Mouse (Mus musculus) duodenum, adult 2 months (tissue): Measurements from ENCODE around the gene Olfr1340. TPM values are rescaled to one million over a fixed set of nuclear protein-coding genes. Genes with fewer than 3 reads are reported as not detected.

ENCODE experiments used
- polyA plus RNA-seq: library from polyadenylated mRNA; depleted of rRNA; stranded (reverse); fragments of >200 nt; gene quantifications from 2 replicates; pipeline ENCODE4 v1.2.3, GENCODE M21; 2012; ENCODE audit warnings: low replicate concordance; rRNA removed

The Olfr1340 gene
- polyA plus RNA-seq = not detected in 2 replicates

DNA sequence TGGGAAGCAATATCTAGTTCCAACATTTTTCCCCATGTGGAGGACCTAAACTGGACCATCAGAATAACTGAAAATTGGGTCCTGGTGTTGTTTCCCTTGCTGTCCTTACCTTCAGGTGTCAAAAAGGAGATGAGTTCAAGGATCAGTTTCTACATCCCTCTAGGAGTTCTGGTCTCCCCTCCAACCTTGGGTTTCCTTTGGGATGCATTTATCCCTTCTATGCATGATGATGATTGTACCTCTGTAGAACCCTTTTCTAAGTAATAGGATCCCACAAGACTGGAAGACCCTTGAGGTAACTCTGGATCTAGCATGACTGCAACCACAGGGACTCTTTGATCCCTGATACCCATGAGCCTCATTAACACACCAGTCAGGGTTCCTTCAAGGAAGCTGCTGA is at the start of gene Olfr1340:
TSS of gene Olfr1340 (plus strand) at position 301 of the 400 bp plus-strand sequence.

DNA sequence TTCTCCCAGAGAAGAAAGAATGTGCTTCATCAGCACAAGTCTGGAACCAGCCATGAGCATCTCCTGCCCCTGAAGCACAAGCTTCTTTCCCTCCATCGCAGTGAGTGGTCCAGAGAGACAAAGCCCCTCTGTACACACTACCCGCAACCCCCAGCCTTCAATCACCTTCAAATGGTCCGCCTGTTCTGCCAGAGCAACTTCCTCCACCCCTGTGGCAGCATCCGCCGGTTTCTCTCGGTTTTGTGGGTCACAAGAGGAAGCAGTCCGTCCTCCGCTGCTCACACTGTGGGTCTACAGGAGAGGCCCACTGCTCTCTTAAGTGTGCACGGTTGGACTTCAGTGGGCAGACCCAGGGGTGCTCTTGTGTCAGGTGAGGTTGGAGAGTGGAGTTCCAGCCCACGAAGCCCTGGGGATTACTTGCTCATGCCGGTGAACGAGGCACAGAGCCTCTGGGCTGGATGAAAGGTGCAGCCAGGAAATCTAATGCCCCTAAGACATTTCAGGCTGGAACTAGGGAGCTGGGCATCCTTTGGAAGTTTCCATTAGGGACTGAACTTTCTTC is 27.4 kb upstream of the Olfr1340 start, which contains the start of gene Olfr1342:
TSS of gene Olfr1342 (minus strand) at position 345 of the 562 bp plus-strand sequence.

DNA sequence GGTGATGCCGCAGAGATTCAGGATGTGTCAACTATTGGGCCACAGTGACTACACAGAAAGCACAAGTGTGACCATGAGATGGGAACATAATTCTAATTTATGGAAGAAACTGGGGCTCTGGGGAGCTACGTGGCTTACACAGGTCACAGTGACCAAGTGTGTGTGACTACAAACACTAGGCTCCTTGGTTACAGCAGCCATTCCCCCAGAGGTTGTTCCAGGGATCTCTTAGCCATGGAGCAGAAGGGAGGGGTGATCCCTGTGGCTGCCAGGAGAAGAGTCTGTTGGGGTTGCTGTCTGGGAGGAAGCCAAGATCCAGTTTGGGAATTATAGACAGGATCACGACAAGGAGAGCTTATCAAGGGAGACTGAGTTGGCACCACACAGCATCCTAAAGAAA is 16.7 kb upstream of the Olfr1340 start, which contains the start of gene Olfr1341:
TSS of gene Olfr1341 (plus strand) at position 301 of the 400 bp plus-strand sequence.

DNA sequence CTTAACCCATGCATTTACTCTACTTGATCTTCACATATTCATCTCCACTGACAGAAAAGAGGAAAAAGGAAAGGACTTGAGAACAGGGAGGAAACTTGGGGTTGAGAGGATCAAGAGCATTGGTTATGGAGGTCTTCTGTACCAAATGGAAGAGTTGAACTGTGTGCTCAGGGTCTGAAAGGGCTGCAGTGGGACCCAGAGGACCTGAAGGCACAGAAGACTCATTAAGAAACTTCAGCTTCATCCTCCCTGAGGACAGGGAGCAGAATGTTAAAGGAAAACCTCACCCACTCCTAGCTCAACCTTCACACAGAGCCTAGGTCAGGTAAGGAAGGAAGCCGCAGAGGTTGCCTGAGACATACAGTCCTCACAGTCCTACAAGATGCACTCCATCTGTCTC is 11.9 kb downstream of the Olfr1340 start, which contains the start of gene Olfr1339:
TSS of gene Olfr1339 (plus strand) at position 301 of the 400 bp plus-strand sequence.

DNA sequence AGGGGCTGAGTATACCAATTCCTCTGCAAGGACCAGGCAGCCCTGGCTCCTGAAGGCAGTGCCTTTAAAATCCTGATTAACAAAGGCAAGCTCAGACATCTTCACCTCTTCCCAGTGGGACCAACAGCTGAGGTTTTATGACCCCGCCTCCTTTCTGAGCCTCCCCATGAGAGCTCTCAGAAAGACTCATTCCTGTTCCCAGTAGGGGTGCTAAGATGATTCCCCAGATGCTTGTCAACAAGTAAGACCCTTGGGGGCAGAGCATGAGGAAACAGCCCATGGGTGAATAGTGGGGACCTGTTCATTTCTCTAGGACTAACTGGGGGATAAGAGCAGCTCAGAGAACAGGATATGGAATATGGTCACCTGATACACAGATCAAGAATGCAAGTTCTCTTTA is 38.7 kb downstream of the Olfr1340 start, which contains the start of gene Olfr1338:
TSS of gene Olfr1338 (minus strand) at position 101 of the 400 bp plus-strand sequence.

Other genes starting within 250 kb of the Olfr1340 start
- gene Tie1, start 230.1 kb upstream of the Olfr1340 start, polyA plus RNA-seq = 11.4 and 13.4 TPM in 2 replicates
- gene 2610528J11Rik, start 193.1 kb upstream of the Olfr1340 start, polyA plus RNA-seq = 123 and 172 TPM in 2 replicates
- gene Tmem125, start 176.1 kb upstream of the Olfr1340 start, polyA plus RNA-seq = 39.9 and 58.3 TPM in 2 replicates
- 0.09 TPM in 1 of 2 replicates, not detected in the other for gene Cfap57, start 99.4 kb upstream of the Olfr1340 start, polyA plus RNA-seq
- gene Ebna1bp2, start 99.3 kb upstream of the Olfr1340 start, polyA plus RNA-seq = 5.3 and 6.0 TPM in 2 replicates
- gene Olfr62, start 61.2 kb upstream of the Olfr1340 start, polyA plus RNA-seq = not detected in 2 replicates
- not detected in 2 replicates for gene Olfr1342, start 27.4 kb upstream of the Olfr1340 start, polyA plus RNA-seq
- not detected in 2 replicates for gene Olfr1341, start 16.6 kb upstream of the Olfr1340 start, polyA plus RNA-seq
- gene Olfr1339, start 12.0 kb downstream of the Olfr1340 start, polyA plus RNA-seq = not detected in 2 replicates
- not detected in 2 replicates for gene Olfr1338, start 38.6 kb downstream of the Olfr1340 start, polyA plus RNA-seq
- not detected in 2 replicates for gene Olfr1337, start 62.4 kb downstream of the Olfr1340 start, polyA plus RNA-seq
- not detected in 2 replicates for gene Olfr1335, start 89.8 kb downstream of the Olfr1340 start, polyA plus RNA-seq
- not detected in 2 replicates for gene Olfr1333, start 116.1 kb downstream of the Olfr1340 start, polyA plus RNA-seq
- not detected in 2 replicates for gene Olfr1331, start 144.5 kb downstream of the Olfr1340 start, polyA plus RNA-seq
- gene Olfr1330, start 168.5 kb downstream of the Olfr1340 start, polyA plus RNA-seq = not detected in 2 replicates
- gene Olfr1329, start 197.3 kb downstream of the Olfr1340 start, polyA plus RNA-seq = not detected in 2 replicates
- not detected in 2 replicates for gene Olfr1328, start 218.5 kb downstream of the Olfr1340 start, polyA plus RNA-seq
- gene Lao1, start 241.4 kb downstream of the Olfr1340 start, polyA plus RNA-seq = not detected in 2 replicates